Mouse (Mus musculus) lung, adult 2 months (tissue): ENCODE results near the gene BC049762. TPM values are rescaled to one million over a fixed set of nuclear protein-coding genes. Genes with fewer than 3 reads are reported as not detected.

Experiments used
- DNase-seq: peaks from one replicate; pipeline ENCODE4 v3.0.0; 2022
- H3K4me1 ChIP-seq: fragments of 200-500 bp; 2 replicates; pipeline ENCODE4 v1.6.1; 2011; ENCODE audit warnings: low read length; ENCODE audit not compliant: control insufficient read depth, insufficient read depth
- H3K4me3 ChIP-seq: fragments of 200-500 bp; replicated peaks from 2 replicates; pipeline ENCODE3; 2011; ENCODE audit warnings: low read depth, mild to moderate bottlenecking, control low read depth, low read length; ENCODE audit errors: extremely low read depth
- CTCF ChIP-seq: fragments of 200-500 bp; IDR thresholded peaks from 2 replicates; pipeline ENCODE4 v1.5.1; 2011; ENCODE audit warnings: mild to moderate bottlenecking, low read length, control low read depth; ENCODE audit not compliant: insufficient read depth
- POLR2A ChIP-seq: fragments of 200-500 bp; IDR thresholded peaks from 2 replicates; pipeline ENCODE4 v1.6.1; 2011; ENCODE audit warnings: low read depth, mild to moderate bottlenecking, control low read depth, low read length, borderline replicate concordance; ENCODE audit errors: extremely low read depth
- WGBS: fragments of 180-500 bp; shearing (Covaris S2); methylation state at CpG from one replicate; pipeline ENCODE4 v1.1.7; 2018; 5-methylcytosine and 5-hydroxymethylcytosine counted together
- polyA plus RNA-seq: library from polyadenylated mRNA; depleted of rRNA; stranded (reverse); fragments of >200 nt; gene quantifications from 2 replicates; pipeline ENCODE4 v1.2.3, GENCODE M21; 2012; rRNA removed

The BC049762 gene
- polyA plus RNA-seq, 1 experiment, result not detected

DNA sequence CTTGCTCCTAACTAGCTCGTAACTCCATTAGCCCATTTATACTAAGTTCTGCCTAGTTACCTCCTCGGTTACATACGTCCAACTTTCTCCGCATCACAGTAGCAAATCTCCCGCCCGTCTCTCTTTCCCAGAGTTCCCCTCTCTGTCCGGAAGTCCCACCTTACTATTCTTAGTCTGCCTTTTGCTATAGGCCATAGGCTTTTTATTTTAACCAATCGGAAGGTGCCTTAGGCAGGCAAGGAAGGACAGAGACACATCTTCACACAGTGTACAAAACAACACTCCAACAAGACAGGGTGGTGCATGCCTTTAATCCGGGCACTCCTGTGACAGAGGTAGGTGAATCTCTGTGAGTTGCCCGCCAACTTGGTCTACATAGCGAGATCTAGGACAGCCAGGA, 42.5 kb downstream of the BC049762 start, which contains the start of gene Gm12569:
Gene Gm12569 (plus strand): TSS at position 166 of the 400 bp plus-strand sequence.
- no peak for DNase-seq
- TF ChIP-seq POLR2A (no peak), CTCF (no peak)
- no peaks in the 10 kb centered on the region for H3K4me1 ChIP-seq
- WGBS, result 95% methylated on average over 11 of the region's 11 CpGs
- no peak within 1 kb of the TSS for H3K4me3 ChIP-seq

DNA sequence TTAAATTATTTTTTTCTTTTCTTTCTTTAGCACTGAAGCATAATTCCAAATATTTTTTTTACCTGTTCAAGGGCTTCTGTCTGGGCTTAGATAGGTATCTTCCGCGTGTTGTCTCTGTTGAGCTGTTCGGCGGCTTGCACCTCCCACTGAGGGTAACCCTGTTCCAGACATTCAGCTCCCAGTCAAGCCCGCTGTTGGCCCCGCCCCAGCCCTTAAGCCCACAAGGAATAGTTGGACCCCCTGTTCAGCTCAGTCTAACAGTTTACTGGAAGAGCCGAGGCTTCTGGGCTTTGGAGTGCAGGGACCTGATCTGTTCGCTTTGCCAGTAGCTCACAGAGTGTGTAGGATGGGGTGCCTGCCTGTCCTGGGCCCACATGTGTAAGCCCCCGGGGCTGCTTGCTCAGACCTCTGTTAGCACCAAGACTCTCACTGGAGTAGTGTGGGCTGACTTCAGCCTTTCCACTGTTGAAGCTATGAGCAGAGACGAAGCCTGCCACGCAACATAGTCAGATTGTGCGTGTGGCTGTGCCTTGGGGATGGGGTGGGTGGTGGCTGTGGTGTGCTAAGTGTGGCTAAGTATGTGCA, 43.4 kb downstream of the BC049762 start:
- Histone ChIP-seq H3K4me3 (no peak overlapping the region), H3K4me1 (no peaks in the 10 kb centered on the region)
- TF ChIP-seq CTCF (no peak), POLR2A (no peak)
- 81% methylated on average over 12 of the region's 12 CpGs for WGBS
- DNase-seq, result no peak

DNA sequence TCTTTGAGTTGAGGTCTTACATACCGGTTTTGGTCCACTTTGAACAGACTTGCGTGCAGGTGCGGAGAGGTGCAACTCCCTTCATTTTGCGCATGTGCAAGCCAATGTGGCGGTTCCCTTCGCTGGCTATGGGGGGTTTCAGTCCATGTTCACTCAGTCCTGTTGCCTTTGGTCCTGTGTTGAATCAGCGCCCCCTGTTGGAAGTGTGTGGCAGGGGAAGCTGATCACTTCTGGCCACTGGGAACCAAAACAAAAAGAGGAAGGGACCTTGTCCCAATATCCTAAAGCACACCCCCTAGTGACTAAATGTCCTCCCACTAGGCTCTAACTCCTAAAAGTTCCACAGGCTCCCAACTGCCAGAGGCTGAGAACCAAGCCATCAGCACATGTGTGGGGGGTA, 48.8 kb downstream of the BC049762 start:
- H3K4me3 ChIP-seq, result no peak overlapping the region
- TF ChIP-seq CTCF, result no peak
- no peak for TF ChIP-seq POLR2A
- DNase-seq, result no peak
- WGBS, result 83% methylated on average over 7 of the region's 7 CpGs
- no peaks in the 10 kb centered on the region for H3K4me1 ChIP-seq

DNA sequence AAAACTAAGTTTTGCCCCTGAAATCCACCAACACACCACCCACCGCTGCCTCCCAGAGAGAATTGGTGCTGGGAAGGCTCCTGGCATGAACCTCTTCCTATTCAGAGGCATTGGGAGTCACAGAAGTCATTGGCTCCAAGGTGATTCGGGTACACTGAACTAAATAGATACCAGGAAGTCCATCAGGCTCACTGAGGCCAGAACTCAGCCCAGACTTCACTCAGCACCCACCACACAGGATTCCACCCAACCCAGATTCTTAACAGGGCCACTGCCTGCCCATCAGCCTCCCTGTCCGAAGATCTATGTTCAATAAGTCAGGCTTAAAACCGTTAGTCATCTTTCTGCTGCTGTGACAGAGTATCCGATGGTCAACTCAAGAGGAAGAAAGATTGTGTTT, 51.4 kb downstream of the BC049762 start:
- 85% methylated on average over 5 of the region's 5 CpGs for WGBS
- no peak overlapping the region for H3K4me3 ChIP-seq

DNA sequence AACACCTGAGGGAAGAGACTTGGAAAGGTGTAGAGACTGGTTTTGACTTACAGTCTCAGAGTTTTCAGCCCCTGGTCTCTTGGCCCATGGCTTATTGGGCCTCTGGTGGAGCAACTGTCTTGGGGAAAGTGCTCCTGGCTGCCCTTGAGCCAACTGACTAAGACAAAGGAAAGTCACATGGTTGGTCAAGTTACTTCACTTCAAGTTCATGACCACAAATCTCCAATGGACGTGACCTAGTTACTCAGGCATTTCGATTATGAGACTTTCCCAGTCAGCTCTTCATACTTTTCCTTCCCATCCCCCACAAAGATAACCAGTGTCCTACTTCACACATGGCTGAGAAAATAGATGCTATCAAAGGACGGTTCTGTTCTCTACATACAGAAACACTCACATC, 55.1 kb downstream of the BC049762 start:
- 63% methylated on average over 3 of the region's 3 CpGs for WGBS
- DNase-seq, result no peak
- Histone ChIP-seq H3K4me3 (no peak overlapping the region), H3K4me1 (no peaks in the 10 kb centered on the region)
- no peak for TF ChIP-seq POLR2A
- no peak for TF ChIP-seq CTCF

More for the DNA sequence above, 51.4 kb downstream of the BC049762 start:
- no peak for TF ChIP-seq POLR2A
- TF ChIP-seq CTCF, result no peak
- no peak for DNase-seq
- no peaks in the 10 kb centered on the region for H3K4me1 ChIP-seq

Other genes with a start within 250 kb of the BC049762 start
- gene Olfr54, start 248.8 kb downstream of the BC049762 start, polyA plus RNA-seq, result not detected in 2 replicates
- not detected in 2 replicates for gene Olfr1375, start 214.9 kb downstream of the BC049762 start, polyA plus RNA-seq
- gene Zfp354a, start 203.8 kb downstream of the BC049762 start, polyA plus RNA-seq, result 1.9 TPM in 2 replicates
- not detected in 2 replicates for gene Gm12569, start 42.6 kb downstream of the BC049762 start, polyA plus RNA-seq
- gene Clk4, start 1.3 kb downstream of the BC049762 start, polyA plus RNA-seq, result 32.0 and 48.1 TPM in 2 replicates
- gene Col23a1, start 26.9 kb upstream of the BC049762 start, polyA plus RNA-seq, result 17.8 and 27.1 TPM in 2 replicates